Mouse (Mus musculus) MEL (cell line): ENCODE results near the gene Grtp1.

Source experiments
- CTCF ChIP-seq, 3 experiments: IDR thresholded peaks in 2 of 3; conservative IDR thresholded peaks in 1 of 3; 2 replicates each; pipeline ENCODE4 v1.5.1; 2011 to 2012; ENCODE audit warnings: low read length in 3 of 3, low read depth in 2 of 3, mild to moderate bottlenecking in 2 of 3, improper control_type of control experiment in 1 of 3, inconsistent platforms in 1 of 3, mixed read lengths in 1 of 3, moderate library complexity in 1 of 3; ENCODE audit not compliant: control insufficient read depth in 1 of 3, insufficient read depth in 1 of 3, poor library complexity in 1 of 3, severe bottlenecking in 1 of 3
- MAZ ChIP-seq: IDR thresholded peaks from 2 replicates; pipeline ENCODE4 v1.6.1; 2012; ENCODE audit warnings: low read depth, mild to moderate bottlenecking, inconsistent platforms, low read length, improper control_type of control experiment
- MYC ChIP-seq: IDR thresholded peaks from 2 replicates; pipeline ENCODE4 v1.6.1; 2011; ENCODE audit warnings: low read depth, mild to moderate bottlenecking, low read length, improper control_type of control experiment, moderate library complexity
- NELFE ChIP-seq: IDR thresholded peaks from 2 replicates; pipeline ENCODE4 v1.6.1; 2011; ENCODE audit warnings: low read depth, low read length, improper control_type of control experiment
- POLR2A ChIP-seq, 2 experiments: IDR thresholded peaks; 2 replicates each; pipeline ENCODE4 v1.6.1; 2011 to 2012; ENCODE audit warnings: low read length in 2 of 2, mild to moderate bottlenecking in 2 of 2, control low read depth in 1 of 2, improper control_type of control experiment in 1 of 2, low read depth in 1 of 2, moderate library complexity in 1 of 2; ENCODE audit not compliant: control insufficient read depth in 1 of 2, insufficient read depth in 1 of 2, poor library complexity in 1 of 2
- ZC3H11A ChIP-seq: IDR thresholded peaks from 2 replicates; pipeline ENCODE4 v1.6.1; 2012; ENCODE audit warnings: low read depth, mild to moderate bottlenecking, inconsistent platforms, low read length, improper control_type of control experiment
- ZMIZ1 ChIP-seq: IDR thresholded peaks from 2 replicates; pipeline ENCODE4 v1.6.1; 2012; ENCODE audit warnings: low read depth, mild to moderate bottlenecking, inconsistent platforms, low read length, improper control_type of control experiment, moderate library complexity

DNA sequence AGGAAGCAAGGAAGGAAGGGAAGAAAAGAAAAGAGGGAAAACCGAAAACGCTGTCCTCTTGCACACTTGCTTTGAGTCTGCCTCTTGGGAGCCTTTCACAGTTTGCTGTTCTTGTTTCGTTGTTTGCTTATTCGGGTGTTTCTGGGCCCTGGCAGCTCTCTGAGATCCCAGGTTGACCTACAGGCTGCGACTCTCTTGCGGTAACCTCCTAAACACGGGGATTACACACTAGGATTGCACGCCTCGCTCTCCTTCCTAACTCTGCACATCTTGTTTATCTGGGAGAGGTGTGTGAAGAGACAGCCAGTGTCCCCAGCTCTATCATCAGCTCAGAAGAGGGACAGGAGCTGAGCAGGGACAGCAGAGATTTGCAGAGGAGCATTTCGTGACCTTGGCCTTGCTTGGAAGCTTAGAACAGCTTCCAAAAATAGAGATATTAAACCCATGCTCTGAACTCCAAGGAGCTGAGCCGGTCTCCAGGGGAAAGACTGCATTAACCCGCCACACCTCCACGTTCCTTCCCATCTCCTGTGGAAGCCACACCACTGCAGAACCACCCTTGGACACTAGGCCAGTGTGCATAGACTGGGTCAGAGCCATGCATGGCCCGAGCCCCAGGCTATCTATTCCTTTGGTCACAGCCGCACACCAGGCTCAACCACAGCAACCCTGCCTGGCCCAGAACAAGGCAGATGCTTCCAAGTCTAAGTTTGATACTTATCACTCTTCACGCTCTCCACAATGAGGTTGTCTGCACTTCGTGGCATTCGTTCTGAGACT is 19.3 kb downstream of the Grtp1 start:
- no peak for TF ChIP-seq CTCF (IDR thresholded peaks at IDR 0.05 in 2 of 3, conservative IDR thresholded peaks at IDR 0.05 in 1 of 3; ENCODE audit: control insufficient read depth in 1 of 3, insufficient read depth in 1 of 3, low read depth in 2 of 3, low read length in 3 of 3, poor library complexity in 1 of 3, severe bottlenecking in 1 of 3)
- TF ChIP-seq POLR2A (IDR thresholded peaks at IDR 0.05; ENCODE audit: control insufficient read depth in 1 of 2, insufficient read depth in 1 of 2, low read depth in 1 of 2, low read length in 2 of 2, poor library complexity in 1 of 2): no peak
- TF ChIP-seq ZC3H11A: no peak
- no peak for TF ChIP-seq MAZ
- TF ChIP-seq ZMIZ1: no peak
- TF ChIP-seq NELFE: no peak
- TF ChIP-seq MYC: no peak
